Mouse (Mus musculus): Measurements from ENCODE around the gene Cnnm1. TPM values are rescaled to one million over a fixed set of nuclear protein-coding genes. Genes with fewer than 3 reads are reported as not detected.

Gene Cnnm1
- not detected for total RNA-seq (2023)

DNA sequence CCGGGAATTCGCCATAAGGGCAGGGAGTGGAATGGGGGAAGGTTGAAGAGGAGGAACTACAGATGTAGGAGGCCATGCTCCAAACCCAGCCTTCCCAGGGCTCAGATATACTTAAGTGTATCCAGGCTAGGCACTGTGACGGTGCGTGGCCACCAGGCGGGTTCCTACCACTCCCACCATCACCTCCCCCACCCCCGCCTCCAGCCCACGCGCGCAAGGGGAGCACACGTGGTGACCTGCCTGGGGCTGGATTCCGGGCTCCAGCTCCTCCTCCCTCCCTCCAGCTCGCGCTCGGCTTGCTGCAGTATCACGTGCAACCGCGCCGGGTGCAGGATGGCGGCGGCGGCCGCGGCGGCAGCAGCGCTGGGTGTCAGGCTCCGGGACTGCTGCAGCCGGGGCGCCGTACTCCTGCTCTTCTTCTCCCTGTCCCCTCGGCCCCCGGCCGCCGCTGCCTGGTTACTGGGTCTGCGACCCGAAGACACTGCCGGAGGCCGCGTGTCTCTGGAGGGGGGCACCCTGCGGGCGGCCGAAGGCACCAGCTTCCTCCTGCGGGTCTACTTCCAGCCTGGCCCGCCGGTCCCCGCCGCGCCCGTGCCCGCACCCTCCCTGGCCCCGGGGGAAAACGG, at the start of gene Cnnm1:
Gene Cnnm1 (plus strand): TSS at position 325 of the 626 bp plus-strand sequence.

DNA sequence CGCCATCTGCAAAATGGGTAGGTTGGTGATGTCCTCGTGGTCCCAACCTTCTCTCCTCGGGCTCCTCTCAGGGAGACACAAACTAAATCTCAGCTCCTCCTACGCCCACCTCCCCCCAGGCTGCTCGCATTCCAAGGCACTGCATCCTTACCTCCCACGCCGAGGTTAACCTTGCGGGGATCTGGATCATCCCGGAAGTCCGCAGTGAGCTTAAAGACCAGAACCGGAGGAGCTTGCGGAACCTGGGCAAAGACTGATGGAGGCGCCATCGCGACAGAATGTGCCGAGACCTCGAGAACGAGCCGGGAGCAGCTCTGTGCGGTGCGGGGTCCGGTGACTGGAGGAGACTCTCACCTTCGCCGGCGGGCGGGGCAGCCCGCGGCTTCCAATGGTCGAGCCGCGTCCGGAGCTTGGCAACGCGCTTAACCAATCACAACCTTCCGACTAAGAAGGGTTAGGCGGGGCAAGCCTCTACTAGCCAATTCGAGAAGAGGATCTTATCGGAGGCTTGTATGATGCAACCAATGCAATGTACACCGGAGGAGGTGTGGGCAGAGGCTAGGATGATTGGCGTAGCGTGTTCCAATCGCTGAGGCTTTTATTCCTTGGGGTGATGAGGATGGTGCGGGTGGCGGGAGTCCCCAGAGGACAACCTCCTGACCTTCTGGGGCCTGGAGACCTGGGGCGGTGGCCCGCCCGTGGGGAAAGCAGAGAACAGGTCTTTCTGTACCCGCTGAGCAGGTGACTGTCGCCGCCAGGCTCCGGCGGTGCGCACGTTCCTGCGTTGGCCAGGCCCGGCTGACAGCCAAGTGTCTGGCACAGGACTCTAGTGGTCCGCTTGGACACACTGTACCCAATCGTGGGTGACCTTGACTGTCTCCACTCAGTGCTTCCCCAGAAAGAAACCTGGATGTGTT, 84.2 kb downstream of the Cnnm1 start, which contains the start of gene Got1:
Gene Got1 (minus strand): TSS at position 419 of the 917 bp plus-strand sequence.

Other genes starting within 250 kb of the Cnnm1 start
- not detected for gene Hpse2, start 52.1 kb upstream of the Cnnm1 start, total RNA-seq (2023)
- gene Got1, start 84.2 kb downstream of the Cnnm1 start, total RNA-seq (2023): 56.5 TPM
- not detected for gene Nkx2-3, start 171.9 kb downstream of the Cnnm1 start, total RNA-seq (2023)
- gene Slc25a28, start 234.4 kb downstream of the Cnnm1 start, total RNA-seq (2023): 49.7 TPM
- gene Entpd7, start 249.2 kb downstream of the Cnnm1 start, total RNA-seq (2023): 8.6 TPM